Mouse (Mus musculus) splenic B cell, adult 2 months (primary cell): ENCODE measurements around the gene Dctn5.
"Not testable (repeated sequence)": the region's sequence is repeated elsewhere in the genome, so short reads cannot be mapped to it uniquely, and the experiment has no call there.

Experiments
- DNase-seq: peaks from one replicate; pipeline ENCODE4 v3.0.0-alpha.2; 2011; ENCODE audit warnings: low read depth, low spot score
- H3K27me3 ChIP-seq: 2 replicates; pipeline ENCODE4 v1.6.1; 2012; ENCODE audit warnings: mild to moderate bottlenecking, low read length, moderate library complexity, mixed read lengths; ENCODE audit not compliant: control insufficient read depth, poor library complexity, insufficient read depth, severe bottlenecking
- H3K36me3 ChIP-seq: 2 replicates; pipeline ENCODE4 v1.6.1; 2012; ENCODE audit warnings: mild to moderate bottlenecking, low read length, moderate library complexity, mixed read lengths; ENCODE audit not compliant: control insufficient read depth, poor library complexity, insufficient read depth, severe bottlenecking

The Dctn5 gene

GRCm38 (mm10) chr7:122132497-122133337 lies at the start of gene Dctn5, which contains the start of gene Palb2:
TSS of gene Dctn5 (plus strand) at chr7:122133041.
TSS of gene Palb2 (minus strand) at chr7:122132985.
- peak; percentile 98 for DNase-seq
- Histone ChIP-seq H3K27me3 (no peaks in the 10 kb centered on the region), H3K36me3 (peaks cover 5% of the 10 kb centered on the region; the same call in 1 of the 2 replicates)

GRCm38 (mm10) chr7:122087195-122087982 lies 45.5 kb upstream of the Dctn5 start:
- DNase-seq, result peak; percentile 69
- Histone ChIP-seq H3K36me3 (peaks cover 9% of the 10 kb centered on the region; the same call in 1 of the 2 replicates), H3K27me3 (no peaks in the 10 kb centered on the region)

- peak; percentile 54 for DNase-seq
- Histone ChIP-seq H3K27me3 (no peaks in the 10 kb centered on the region), H3K36me3 (peaks cover 13% of the 10 kb centered on the region; the same call in 1 of the 2 replicates)
Measured at GRCm38 (mm10) chr7:122094564-122095330, 38.1 kb upstream of the Dctn5 start.

DNA sequence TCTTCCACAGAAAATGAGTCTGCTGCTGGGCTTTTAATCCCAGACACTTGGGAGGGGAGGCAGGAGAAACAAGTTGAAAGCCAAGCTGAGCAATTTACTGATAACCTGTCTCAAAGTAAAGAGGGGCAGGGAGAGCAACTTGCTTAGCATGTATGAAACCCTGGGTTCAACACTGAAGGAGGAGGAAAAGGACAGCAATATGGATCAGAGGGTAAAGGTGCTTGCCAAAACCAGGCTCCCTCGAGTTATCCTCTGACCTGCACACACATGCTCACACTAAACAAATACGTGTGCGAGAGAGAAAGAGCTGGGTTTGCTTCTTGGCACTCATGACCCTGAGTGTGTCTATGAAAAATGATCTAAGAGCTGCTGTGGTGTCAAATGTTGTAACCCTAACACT lies 34.8 kb upstream of the Dctn5 start:
- no peak for DNase-seq
- H3K27me3 ChIP-seq, result no peaks in the 10 kb centered on the region

DNA sequence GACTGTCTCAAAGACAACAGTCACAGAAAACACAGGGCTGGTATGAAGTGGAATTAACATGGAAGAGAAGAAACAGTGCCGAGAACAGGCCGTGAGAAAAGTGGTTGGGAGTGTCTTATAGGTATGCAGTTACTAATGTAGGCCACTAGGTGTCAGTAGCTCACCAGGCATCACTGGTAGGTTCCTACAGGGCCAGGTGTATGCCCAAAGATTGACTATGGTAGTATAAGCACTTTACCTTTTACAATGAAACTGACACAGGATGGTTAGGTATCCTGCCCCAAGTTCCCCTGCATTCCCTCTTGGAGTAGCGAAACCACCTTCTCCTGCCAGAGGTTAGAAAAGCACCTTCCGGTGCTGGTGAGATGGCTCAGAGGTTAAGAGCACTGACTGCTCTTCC lies 33.6 kb upstream of the Dctn5 start:
- H3K36me3 ChIP-seq, result peaks cover 4% of the 10 kb centered on the region; the same call in 1 of the 2 replicates
- peak; percentile 82 for DNase-seq
- no peaks in the 10 kb centered on the region for H3K27me3 ChIP-seq

More for the DNA sequence above, 34.8 kb upstream of the Dctn5 start:
- peaks cover 4% of the 10 kb centered on the region; the same call in 1 of the 2 replicates for H3K36me3 ChIP-seq

DNA sequence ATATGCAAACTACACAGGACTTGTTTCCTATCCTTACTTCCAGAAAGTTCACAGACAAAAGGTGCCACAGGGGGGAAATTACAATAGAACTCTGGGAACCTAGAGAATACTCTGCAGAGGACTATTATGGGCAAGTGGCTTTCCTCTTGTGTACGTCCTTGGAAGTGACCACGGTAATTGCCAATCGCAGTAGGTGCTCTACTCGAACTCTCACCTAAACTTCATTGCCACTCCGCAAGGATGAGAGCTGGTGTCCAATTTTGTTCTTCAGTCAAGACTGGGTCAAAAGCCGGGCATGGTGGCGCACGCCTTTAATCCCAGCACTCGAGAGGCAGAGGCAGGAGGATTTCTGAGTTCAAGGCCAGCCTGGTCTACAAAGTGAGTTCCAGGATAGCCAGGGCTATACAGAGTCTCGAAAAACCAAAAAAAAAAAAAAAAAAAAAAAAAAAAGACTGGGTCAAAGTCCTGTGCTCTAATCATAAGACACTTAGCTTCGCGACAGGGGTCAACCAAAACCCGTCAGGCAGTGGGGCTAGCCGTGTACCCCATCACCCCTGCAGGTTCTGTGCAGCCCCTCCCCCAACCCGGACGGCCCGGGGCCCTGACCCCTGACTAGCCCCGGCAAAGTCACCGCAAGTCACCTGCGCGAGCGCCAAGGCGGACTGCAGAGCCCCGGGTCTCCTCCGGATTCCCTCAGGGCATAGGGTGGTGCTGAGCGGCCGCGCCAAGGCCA lies 31.7 kb upstream of the Dctn5 start:
- H3K27me3 ChIP-seq, H3K36me3 ChIP-seq: not testable (repeated sequence)
- DNase-seq, result peak; percentile 33

GRCm38 (mm10) chr7:122101747-122102244 lies 31.0 kb upstream of the Dctn5 start, which contains the start of gene Ndufab1:
TSS of gene Ndufab1 (minus strand) at chr7:122101886.
- Histone ChIP-seq H3K36me3 (no peaks in the 10 kb centered on the region), H3K27me3 (no peaks in the 10 kb centered on the region)

DNA sequence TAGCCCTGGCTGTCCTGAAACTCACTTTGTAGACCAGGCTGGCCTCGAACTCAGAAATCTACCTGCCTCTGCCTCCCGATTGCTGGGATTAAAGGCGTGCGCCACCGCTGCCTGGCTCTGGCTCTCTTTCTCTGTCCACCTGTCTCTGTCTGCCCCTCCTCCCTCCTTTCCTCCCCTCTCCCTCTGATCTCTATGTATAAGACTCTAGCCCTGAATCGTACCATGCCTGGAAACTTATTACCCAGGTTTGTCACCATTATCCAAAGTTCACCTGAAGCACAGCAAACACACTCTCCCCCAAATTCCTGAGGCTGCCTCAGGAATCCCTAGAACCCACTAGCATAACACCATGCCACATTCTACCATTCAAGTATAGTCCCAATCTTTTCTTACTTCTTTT lies 24.6 kb upstream of the Dctn5 start:
- Histone ChIP-seq H3K27me3 (no peaks in the 10 kb centered on the region), H3K36me3 (no peaks in the 10 kb centered on the region)
- DNase-seq, result no peak

More at GRCm38 (mm10) chr7:122101747-122102244, 31.0 kb upstream of the Dctn5 start, which contains the start of gene Ndufab1:
- peak; percentile 93 for DNase-seq

DNA sequence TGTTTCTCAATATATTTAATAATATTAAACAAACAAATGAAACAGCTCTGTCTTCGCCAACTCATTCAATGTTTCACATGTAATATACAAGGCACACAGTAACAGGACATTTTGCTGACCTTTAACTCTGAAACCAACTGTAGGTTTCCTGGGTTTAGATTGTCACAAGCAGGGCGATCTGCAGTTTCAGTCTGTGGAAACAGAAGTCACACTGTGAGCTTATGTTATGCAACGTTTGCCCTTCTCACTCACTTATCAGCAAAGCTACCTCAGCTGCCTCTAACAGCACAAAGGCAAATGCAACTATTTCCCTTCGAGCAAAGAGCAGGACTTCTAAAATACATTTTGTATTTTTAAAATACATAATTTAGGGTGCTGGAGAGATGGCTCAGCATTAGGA lies 9.3 kb upstream of the Dctn5 start:
- H3K27me3 ChIP-seq, result no peaks in the 10 kb centered on the region
- H3K36me3 ChIP-seq, result peaks cover 6% of the 10 kb centered on the region
- DNase-seq, result no peak

DNA sequence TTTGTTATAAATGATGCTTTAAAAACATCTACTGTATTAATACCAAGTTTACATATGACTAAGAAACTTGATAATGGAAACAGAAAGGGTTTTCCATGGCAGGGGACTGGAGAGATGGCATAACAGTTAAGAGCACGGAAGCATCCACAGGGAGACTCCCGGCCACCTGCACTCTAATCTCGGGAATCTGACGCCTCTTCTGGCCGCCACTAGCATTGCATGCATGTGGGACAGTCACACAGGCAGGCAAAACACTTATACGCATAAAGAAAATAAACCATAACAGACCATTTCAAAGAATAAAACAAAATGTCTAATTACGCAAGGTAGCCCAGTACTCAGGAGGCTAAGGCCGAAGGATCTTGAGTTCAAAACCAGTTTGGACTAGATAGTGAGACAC lies 7.2 kb upstream of the Dctn5 start:
- Histone ChIP-seq H3K36me3 (peaks cover 6% of the 10 kb centered on the region), H3K27me3 (no peaks in the 10 kb centered on the region)
- no peak for DNase-seq

- DNase-seq, result no peak
- peaks cover 6% of the 10 kb centered on the region for H3K36me3 ChIP-seq
- H3K27me3 ChIP-seq, result no peaks in the 10 kb centered on the region
Measured at GRCm38 (mm10) chr7:122126946-122127345, 5.9 kb upstream of the Dctn5 start.

DNA sequence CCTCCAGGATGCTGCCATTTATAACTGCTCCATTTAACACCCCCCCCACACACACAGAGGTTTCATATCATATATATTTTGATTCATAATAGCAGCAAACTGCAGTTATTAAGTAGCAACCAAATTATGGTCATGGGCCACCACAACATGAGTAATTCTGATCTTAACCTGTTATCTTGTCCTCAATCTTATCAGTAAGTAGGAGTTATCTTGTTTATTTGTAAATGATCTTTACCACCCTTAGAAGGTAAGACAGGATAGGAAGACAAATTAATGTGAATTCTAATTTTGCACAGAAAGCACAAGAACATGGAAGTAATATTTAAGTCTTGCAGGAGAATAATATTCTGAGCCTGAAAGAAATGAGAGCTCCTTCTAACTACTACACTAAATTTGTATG lies 1.0 kb upstream of the Dctn5 start:
- no peak for DNase-seq

DNA sequence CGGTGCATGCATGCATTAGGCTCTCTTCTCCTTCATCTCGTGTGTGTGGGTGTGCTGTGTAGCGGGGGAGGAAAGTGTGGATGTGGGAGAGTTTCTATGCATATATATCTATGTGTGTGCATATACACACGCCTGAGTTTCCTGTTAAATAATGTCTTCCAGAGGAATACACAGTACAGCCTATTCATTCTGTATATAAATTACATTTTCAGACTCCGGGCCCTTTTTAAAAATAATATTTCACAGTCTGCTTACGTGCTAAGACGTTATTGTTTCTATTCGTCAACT lies 441 bp downstream of the Dctn5 start:
- DNase-seq, result no peak
- Histone ChIP-seq H3K36me3 (peaks cover 5% of the 10 kb centered on the region; the same call in 1 of the 2 replicates), H3K27me3 (no peaks in the 10 kb centered on the region)

More for the DNA sequence above, 1.0 kb upstream of the Dctn5 start:
- Histone ChIP-seq H3K36me3 (peaks cover 8% of the 10 kb centered on the region; the same call in 1 of the 2 replicates), H3K27me3 (no peaks in the 10 kb centered on the region)

DNA sequence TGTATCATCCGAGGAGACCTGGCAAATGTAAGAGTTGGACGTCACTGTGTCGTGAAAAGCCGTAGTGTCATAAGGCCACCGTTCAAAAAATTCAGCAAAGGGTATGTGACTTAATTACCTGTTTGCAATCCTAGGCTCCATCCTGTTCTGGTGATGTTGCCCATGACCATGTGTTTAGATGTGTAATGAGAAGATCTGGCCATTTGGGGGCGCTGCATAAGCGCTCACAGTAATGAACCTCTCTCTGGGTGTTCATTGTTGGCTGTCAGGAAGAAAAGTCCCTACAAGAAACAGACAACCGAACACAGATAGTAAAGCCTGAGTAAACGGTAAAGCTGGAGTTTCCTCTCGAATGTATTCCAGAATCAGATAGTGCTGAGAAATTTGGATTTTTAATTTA lies 2.2 kb downstream of the Dctn5 start:
- no peaks in the 10 kb centered on the region for H3K27me3 ChIP-seq
- peak; percentile 53 for DNase-seq
- H3K36me3 ChIP-seq, result peaks cover 10% of the 10 kb centered on the region; the same call in 1 of the 2 replicates
